Mouse (Mus musculus) olfactory bulb, adult 2 months (tissue): Measurements from ENCODE around the gene Akap7. TPM values are rescaled to one million over a fixed set of nuclear protein-coding genes. Genes with fewer than 3 reads are reported as not detected.

Source experiments
- H3K27ac ChIP-seq: fragments of 200-500 bp; 2 replicates; pipeline ENCODE4 v1.5.1; 2012; ENCODE audit warnings: low read depth, low read length; ENCODE audit not compliant: insufficient read depth
- H3K4me1 ChIP-seq: fragments of 200-500 bp; 2 replicates; pipeline ENCODE4 v1.6.1; 2012; ENCODE audit warnings: low read length; ENCODE audit not compliant: control insufficient read depth, insufficient read depth
- H3K4me3 ChIP-seq: fragments of 200-500 bp; 2 replicates; pipeline ENCODE4 v1.5.1; 2012; ENCODE audit warnings: mild to moderate bottlenecking, low read depth, low read length, moderate library complexity; ENCODE audit not compliant: insufficient read depth
- CTCF ChIP-seq: fragments of 200-500 bp; IDR thresholded peaks from 2 replicates; pipeline ENCODE4 v1.5.1; 2012; ENCODE audit warnings: low read depth, mild to moderate bottlenecking, low read length, moderate library complexity; ENCODE audit not compliant: insufficient read depth
- POLR2A ChIP-seq: fragments of 200-500 bp; IDR thresholded peaks from 2 replicates; pipeline ENCODE4 v1.6.1; 2012; ENCODE audit warnings: mild to moderate bottlenecking, low read depth, low read length, moderate library complexity; ENCODE audit not compliant: insufficient read depth
- WGBS: fragments of 180-500 bp; shearing (Covaris S2); methylation state at CpG from one replicate; pipeline ENCODE4 v1.1.7; 2018; 5-methylcytosine and 5-hydroxymethylcytosine counted together
- polyA plus RNA-seq: library from polyadenylated mRNA; stranded (reverse); fragments of >200 nt; gene quantifications from 2 replicates; pipeline ENCODE4 v1.2.4, GENCODE M21; 2012; ENCODE audit warnings: low replicate concordance; ENCODE audit not compliant: missing spikeins, insufficient read depth, insufficient read length

Akap7 gene
- polyA plus RNA-seq, 1 experiment = not detected

DNA sequence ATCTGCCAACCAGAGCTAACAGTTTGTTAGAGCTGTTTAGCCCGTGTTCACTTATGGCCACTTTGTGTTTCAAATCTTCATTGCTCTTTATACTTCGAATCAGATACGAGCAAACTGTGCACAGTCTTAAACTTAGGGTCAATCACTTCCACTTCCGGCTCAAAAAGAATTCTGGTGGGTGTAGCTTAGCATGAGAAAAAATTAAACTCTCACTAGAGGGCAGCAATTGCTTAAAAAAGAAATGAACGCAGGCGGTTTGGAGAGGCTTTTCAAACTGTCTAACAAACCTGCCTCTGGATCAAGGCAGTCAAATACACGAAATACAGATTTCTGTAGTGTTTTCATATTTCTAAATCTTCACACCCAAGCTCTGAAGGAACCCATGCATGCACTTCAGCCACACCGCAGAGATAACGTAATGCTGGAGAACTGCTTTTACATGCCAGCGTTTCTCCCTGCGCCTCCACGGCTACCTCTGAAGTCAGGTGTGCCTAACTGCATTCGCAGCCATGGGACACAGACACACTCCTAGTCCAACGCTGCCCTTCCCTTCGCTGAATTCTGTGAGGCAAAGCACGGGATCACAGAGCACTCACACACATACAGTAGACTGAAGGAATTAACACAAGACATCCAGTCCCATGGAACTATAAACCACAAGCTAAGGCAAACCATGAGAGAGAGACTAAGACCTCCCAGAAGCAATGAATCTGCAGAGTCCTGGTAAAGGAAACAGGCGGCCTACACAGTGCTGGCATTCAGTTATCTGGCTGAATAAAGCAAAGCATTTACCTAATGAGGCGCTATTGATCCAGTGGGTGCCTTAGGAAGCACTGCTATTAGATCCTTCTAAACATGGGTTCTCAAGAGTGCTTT, 39.0 kb downstream of the Akap7 start:
- 46% methylated on average over 18 of the region's 18 CpGs for WGBS
- Histone ChIP-seq H3K4me3 (no peak overlapping the region), H3K27ac (no peak overlapping the region), H3K4me1 (no peaks in the 10 kb centered on the region)
- TF ChIP-seq CTCF (no peak), POLR2A (no peak)

DNA sequence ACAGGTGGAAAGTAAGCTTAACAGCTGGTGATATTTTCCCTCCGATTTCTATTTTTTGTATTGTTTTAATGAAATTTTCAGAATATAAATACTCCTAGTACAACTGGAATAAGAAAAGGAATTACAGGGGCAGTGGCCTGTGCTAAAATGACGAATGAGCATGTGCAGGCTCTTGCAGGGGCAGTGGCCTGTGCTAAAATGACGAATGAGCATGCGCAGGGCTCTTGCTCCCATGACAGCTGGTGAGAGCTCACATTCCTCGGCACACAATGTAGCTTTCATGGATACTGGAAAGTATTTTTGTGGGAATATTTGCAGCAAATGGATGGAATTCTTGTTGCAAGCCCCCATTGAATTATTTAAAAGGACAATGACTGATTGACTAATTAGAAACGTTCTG, 46.5 kb downstream of the Akap7 start:
- Histone ChIP-seq H3K4me1 (no peaks in the 10 kb centered on the region), H3K27ac (no peak overlapping the region), H3K4me3 (no peak overlapping the region)
- TF ChIP-seq CTCF (no peak), POLR2A (no peak)
- 62% methylated on average over 6 of the region's 6 CpGs for WGBS

DNA sequence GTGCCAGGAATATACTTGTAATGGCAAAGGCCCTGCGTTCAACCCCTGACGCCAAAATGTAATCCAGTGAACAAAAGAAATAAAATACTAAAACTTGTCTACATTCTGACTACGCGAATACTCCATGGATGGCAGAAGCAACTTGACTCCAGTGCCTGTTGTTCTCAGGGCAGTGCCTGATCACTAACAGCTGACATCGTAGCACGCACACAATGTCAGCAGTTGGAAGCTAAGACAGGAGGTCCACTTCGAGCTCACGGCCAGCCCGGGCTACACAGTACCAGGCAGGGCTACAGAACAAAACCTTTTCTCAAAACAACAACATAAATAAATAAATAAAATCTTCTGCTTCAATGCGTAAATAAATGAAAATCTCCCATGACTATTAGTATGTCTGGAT, 46.9 kb downstream of the Akap7 start:
- WGBS = 96% methylated on average over 10 of the region's 10 CpGs
- Histone ChIP-seq H3K27ac (no peak overlapping the region), H3K4me1 (no peaks in the 10 kb centered on the region), H3K4me3 (no peak overlapping the region)
- TF ChIP-seq CTCF (no peak), POLR2A (no peak)

GRCm38 (mm10) chr10:25258171-25258570, 49.5 kb downstream of the Akap7 start:
- Histone ChIP-seq H3K4me3 (no peak overlapping the region), H3K4me1 (no peaks in the 10 kb centered on the region), H3K27ac (no peak overlapping the region)
- TF ChIP-seq CTCF (no peak), POLR2A (no peak)
- 93% methylated on average over 6 of the region's 6 CpGs for WGBS

DNA sequence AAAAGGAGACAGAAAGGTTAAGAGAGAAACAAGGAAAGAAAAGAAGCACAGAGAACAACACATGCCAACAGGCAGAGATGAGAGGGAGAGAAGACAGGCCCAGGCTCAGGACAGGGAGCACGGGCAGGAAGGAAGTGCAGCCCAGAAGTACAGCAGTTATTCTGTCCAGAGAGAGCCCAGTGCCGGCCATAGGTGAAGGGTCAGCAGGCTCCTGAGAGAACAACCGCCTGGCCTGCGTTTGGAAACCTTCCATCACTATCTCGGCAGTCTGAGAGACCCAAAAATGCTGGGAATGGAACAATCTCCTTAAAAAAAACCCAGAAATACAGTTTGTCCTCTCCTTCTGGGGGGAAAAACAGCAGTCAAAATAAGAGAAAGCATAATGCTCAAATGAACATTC, 50.2 kb downstream of the Akap7 start:
- WGBS = 82% methylated on average over 5 of the region's 5 CpGs
- no peak for TF ChIP-seq POLR2A
- no peak for TF ChIP-seq CTCF

DNA sequence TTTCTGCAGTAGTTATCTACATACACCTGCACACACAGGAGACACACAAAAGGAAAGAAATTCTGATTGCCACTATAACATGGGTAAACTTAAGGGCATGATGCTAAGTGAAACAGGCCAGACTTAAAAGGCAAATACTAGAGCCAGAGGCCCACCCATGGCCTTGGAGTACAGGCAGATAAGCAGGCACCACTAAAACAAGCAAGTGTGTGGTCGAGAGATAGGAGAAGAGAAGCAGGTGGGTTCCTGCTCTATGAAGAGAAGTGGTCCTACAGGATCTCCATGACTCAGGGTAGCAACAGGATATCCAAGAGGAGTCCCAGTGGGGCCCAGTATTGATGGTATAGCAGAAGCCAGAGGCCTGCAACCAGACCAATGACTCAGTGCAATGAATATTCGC, 54.2 kb downstream of the Akap7 start:
- Histone ChIP-seq H3K4me3 (no peak overlapping the region), H3K27ac (no peak overlapping the region), H3K4me1 (0 out of 2 replicates have a peak, but pooled peaks cover 2% of the 10 kb centered on the region)
- no peak for TF ChIP-seq POLR2A
- WGBS = 88% methylated on average over 2 of the region's 2 CpGs

More for the DNA sequence above, 50.2 kb downstream of the Akap7 start:
- no peaks in the 10 kb centered on the region for H3K4me1 ChIP-seq
- no peak overlapping the region for H3K27ac ChIP-seq
- no peak overlapping the region for H3K4me3 ChIP-seq

DNA sequence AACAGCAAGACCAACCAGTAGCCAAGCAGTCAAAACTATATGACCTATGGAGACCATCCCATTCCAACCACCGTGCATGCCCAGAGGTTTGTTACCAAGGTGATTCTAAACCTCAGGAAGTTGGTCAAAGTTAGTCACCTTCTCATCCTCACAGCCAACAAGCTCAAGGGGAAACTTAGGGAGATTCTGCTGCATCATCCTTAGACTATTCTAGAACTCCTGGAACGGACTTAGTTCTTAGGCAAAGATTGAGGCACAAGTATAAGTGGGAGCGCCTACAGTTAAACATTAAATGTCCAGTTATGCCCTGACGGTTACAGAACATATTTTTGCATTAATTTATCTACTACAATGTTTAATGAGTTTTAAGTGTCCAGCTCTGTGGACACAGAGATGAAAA, 54.7 kb downstream of the Akap7 start:
- TF ChIP-seq CTCF (no peak), POLR2A (no peak)

DNA sequence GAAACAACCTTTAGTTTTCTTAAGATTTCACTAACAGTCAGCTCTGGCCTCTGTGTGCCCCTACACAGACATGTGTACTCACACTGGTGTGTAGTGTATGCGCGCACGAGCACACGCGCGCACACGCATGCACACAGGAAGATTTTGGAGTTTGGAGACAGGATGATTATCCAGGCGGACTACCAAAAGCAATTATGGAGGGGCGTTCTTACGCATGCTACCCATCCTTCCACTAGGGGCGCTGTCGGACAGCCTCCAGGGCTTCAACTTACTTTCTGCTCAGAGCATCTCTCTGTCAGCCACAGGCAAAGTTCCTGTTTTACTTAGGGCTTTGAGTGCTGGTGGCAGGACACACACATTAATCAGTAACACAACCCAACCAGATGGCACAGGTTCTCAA, 57.6 kb downstream of the Akap7 start:
- H3K4me3 ChIP-seq = no peak overlapping the region
- TF ChIP-seq POLR2A (no peak), CTCF (no peak; the same call in 1 of the 2 replicates)
- no peak overlapping the region for H3K27ac ChIP-seq
- 0 out of 2 replicates have a peak, but pooled peaks cover 2% of the 10 kb centered on the region for H3K4me1 ChIP-seq
- 56% methylated on average over 12 of the region's 12 CpGs for WGBS

More for the DNA sequence above, 54.7 kb downstream of the Akap7 start:
- Histone ChIP-seq H3K4me3 (no peak overlapping the region), H3K27ac (no peak overlapping the region), H3K4me1 (0 out of 2 replicates have a peak, but pooled peaks cover 2% of the 10 kb centered on the region)
- WGBS = 96% methylated on average over 4 of the region's 4 CpGs

DNA sequence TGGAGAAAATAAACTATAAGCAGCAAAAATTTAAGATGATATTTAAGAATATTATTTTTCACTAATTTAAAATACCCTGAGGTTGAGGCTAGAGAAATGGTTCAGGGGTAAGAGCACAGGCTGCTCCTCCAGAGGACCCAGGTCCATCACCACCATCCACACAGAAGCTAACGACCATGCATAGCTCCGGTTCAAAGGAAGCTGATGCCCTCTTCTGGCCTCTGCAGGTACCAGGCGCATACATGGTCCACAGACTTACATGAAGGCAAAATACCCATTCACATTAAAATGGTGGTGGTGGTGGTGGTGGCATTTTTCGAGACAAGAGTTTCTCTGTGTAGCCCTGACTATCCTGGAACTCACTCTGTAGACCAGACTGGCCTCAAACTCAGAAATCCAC, 61.5 kb downstream of the Akap7 start:
- TF ChIP-seq CTCF (no peak), POLR2A (no peak)
- Histone ChIP-seq H3K4me1 (0 out of 2 replicates have a peak, but pooled peaks cover 2% of the 10 kb centered on the region), H3K4me3 (no peak overlapping the region), H3K27ac (no peak overlapping the region)
- 76% methylated on average over 4 of the region's 4 CpGs for WGBS
